Mouse (Mus musculus): Measurements from ENCODE around the gene Grm8. TPM values are rescaled to one million over a fixed set of nuclear protein-coding genes. Genes with fewer than 3 reads are reported as not detected.

Gene Grm8
- polyA plus RNA-seq, 1 experiment from 2014 or later = 0.31 TPM

DNA sequence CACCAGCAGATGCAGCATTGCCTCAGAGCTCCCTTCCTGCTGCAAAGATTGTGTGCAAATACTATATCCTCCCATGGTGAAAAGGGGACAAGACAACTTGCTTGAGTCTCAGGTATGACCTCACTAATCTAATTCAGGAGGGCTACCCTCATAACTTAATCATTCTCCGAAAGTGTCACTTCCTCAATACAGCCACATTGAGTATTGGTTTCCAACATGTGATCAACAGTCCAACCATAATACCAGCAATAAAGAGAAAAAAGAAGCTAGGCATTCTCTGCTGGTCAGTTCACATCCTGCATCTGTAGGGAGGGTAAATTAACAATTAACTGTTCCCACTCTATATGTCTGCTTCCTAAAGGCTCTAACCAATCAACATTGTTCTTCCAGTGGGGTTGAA is 94.2 kb downstream of the Grm8 start:
- no peak for ATAC-seq (ENCODE audit: insufficient number of reproducible peaks, insufficient read depth, low FRiP score, low read depth)
- Histone ChIP-seq H3K27ac (replicated peaks in 1 of 2; ENCODE audit: control insufficient read depth in 1 of 2, insufficient read depth in 1 of 2, low read depth in 2 of 2, low read length in 2 of 2) (no peak overlapping the region), H3K4me3 (ENCODE audit: control insufficient read depth in 1 of 2, insufficient read depth in 1 of 2, low read depth in 1 of 2, low read length in 2 of 2) (no peak overlapping the region), H3K27me3 (ENCODE audit: control insufficient read depth, insufficient read depth, low read length) (no peaks in the 10 kb centered on the region), H3K36me3 (ENCODE audit: control insufficient read depth, insufficient read depth, low read length) (no peaks in the 10 kb centered on the region), H3K9ac (ENCODE audit: low read length) (no peak overlapping the region), H3K4me2 (ENCODE audit: low read length) (no peak overlapping the region), H3K4me1 (ENCODE audit: control insufficient read depth in 2 of 2, insufficient read depth in 2 of 2, low read length in 2 of 2) (no peaks in the 10 kb centered on the region), H3K9me3 (ENCODE audit: control insufficient read depth, low read length) (no peaks in the 10 kb centered on the region)
- WGBS = 81% methylated on average over 1 of the region's 1 CpGs

GRCm38 (mm10) chr6:28032006-28032405 is 103.0 kb downstream of the Grm8 start:
- Histone ChIP-seq H3K27ac (replicated peaks in 1 of 2; ENCODE audit: control insufficient read depth in 1 of 2, insufficient read depth in 1 of 2, low read depth in 2 of 2, low read length in 2 of 2) (no peak overlapping the region), H3K4me2 (ENCODE audit: low read length) (no peak overlapping the region), H3K9ac (ENCODE audit: low read length) (no peak overlapping the region), H3K27me3 (ENCODE audit: control insufficient read depth, insufficient read depth, low read length) (no peaks in the 10 kb centered on the region), H3K4me1 (ENCODE audit: control insufficient read depth in 2 of 2, insufficient read depth in 2 of 2, low read length in 2 of 2) (no peaks in the 10 kb centered on the region), H3K4me3 (ENCODE audit: control insufficient read depth in 1 of 2, insufficient read depth in 1 of 2, low read depth in 1 of 2, low read length in 2 of 2) (no peak overlapping the region), H3K36me3 (ENCODE audit: control insufficient read depth, insufficient read depth, low read length) (no peaks in the 10 kb centered on the region), H3K9me3 (ENCODE audit: control insufficient read depth, low read length) (no peaks in the 10 kb centered on the region)
- WGBS = 80% methylated on average over 4 of the region's 4 CpGs
- ATAC-seq (ENCODE audit: insufficient number of reproducible peaks, insufficient read depth, low FRiP score, low read depth) = no peak

DNA sequence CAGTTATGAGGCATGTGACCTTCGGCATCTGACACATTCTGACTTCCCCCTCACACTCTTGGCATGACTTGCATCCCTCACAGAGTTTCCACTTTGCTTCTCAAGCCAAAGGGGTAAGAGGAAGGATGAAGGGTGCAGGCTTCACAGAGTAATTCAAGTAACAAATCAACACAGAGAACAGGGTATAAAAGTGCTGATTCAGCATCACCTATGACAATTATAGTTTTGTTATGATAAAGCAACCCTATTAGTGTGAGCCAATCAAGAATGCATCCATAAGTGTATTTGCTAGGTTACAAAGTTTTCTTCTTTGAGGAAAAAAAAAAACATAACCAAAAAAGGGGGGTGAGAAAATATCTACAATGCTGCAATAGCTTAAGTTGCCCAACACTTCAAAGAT is 117.3 kb downstream of the Grm8 start:
- Histone ChIP-seq H3K36me3 (ENCODE audit: control insufficient read depth, insufficient read depth, low read length) (no peaks in the 10 kb centered on the region), H3K4me2 (ENCODE audit: low read length) (no peak overlapping the region), H3K4me3 (ENCODE audit: control insufficient read depth in 1 of 2, insufficient read depth in 1 of 2, low read depth in 1 of 2, low read length in 2 of 2) (no peak overlapping the region), H3K27ac (replicated peaks in 1 of 2; ENCODE audit: control insufficient read depth in 1 of 2, insufficient read depth in 1 of 2, low read depth in 2 of 2, low read length in 2 of 2) (no peak overlapping the region), H3K4me1 (ENCODE audit: control insufficient read depth in 2 of 2, insufficient read depth in 2 of 2, low read length in 2 of 2) (no peaks in the 10 kb centered on the region), H3K27me3 (ENCODE audit: control insufficient read depth, insufficient read depth, low read length) (no peaks in the 10 kb centered on the region), H3K9ac (ENCODE audit: low read length) (no peak overlapping the region), H3K9me3 (ENCODE audit: control insufficient read depth, low read length) (no peaks in the 10 kb centered on the region)
- WGBS = 75% methylated on average over 1 of the region's 1 CpGs
- ATAC-seq (ENCODE audit: insufficient number of reproducible peaks, insufficient read depth, low FRiP score, low read depth) = no peak

DNA sequence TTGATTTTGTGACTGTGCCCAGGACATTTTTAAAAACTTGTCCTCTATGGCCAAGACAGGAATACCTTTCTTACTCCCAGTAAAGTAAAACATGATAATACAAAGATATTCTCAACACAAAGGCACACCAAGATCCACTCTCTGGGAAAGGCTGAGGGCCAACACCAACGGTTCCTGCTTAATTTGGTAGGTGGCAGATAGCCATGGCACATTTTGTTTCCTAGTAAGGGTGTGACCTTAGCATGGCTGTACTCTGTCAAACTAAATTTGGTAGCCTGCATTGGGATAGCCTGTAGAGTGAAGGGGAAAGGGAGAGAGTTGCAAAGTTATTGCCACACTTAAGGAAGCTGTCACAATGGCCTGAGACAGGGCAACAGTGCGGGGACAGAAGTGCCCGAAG is 128.0 kb downstream of the Grm8 start:
- no peak overlapping the region for H3K4me3 ChIP-seq (ENCODE audit: control insufficient read depth in 1 of 2, insufficient read depth in 1 of 2, low read depth in 1 of 2, low read length in 2 of 2)

GRCm38 (mm10) chr6:27997250-27997649 is 137.7 kb downstream of the Grm8 start:
- ATAC-seq (ENCODE audit: insufficient number of reproducible peaks, insufficient read depth, low FRiP score, low read depth) = no peak

More for the DNA sequence above, 128.0 kb downstream of the Grm8 start:
- Histone ChIP-seq H3K9ac (ENCODE audit: low read length) (no peak overlapping the region), H3K36me3 (ENCODE audit: control insufficient read depth, insufficient read depth, low read length) (no peaks in the 10 kb centered on the region), H3K4me1 (ENCODE audit: control insufficient read depth in 2 of 2, insufficient read depth in 2 of 2, low read length in 2 of 2) (no peaks in the 10 kb centered on the region), H3K27ac (replicated peaks in 1 of 2; ENCODE audit: control insufficient read depth in 1 of 2, insufficient read depth in 1 of 2, low read depth in 2 of 2, low read length in 2 of 2) (no peak overlapping the region), H3K4me2 (ENCODE audit: low read length) (no peak overlapping the region), H3K9me3 (ENCODE audit: control insufficient read depth, low read length) (no peaks in the 10 kb centered on the region), H3K27me3 (ENCODE audit: control insufficient read depth, insufficient read depth, low read length) (no peaks in the 10 kb centered on the region)
- 68% methylated on average over 3 of the region's 3 CpGs for WGBS
- ATAC-seq (ENCODE audit: insufficient number of reproducible peaks, insufficient read depth, low FRiP score, low read depth) = no peak

GRCm38 (mm10) chr6:27991241-27991640 is 143.7 kb downstream of the Grm8 start:
- Histone ChIP-seq H3K27ac (replicated peaks in 1 of 2; ENCODE audit: control insufficient read depth in 1 of 2, insufficient read depth in 1 of 2, low read depth in 2 of 2, low read length in 2 of 2) (no peak overlapping the region), H3K9me3 (ENCODE audit: control insufficient read depth, low read length) (no peaks in the 10 kb centered on the region), H3K36me3 (ENCODE audit: control insufficient read depth, insufficient read depth, low read length) (no peaks in the 10 kb centered on the region), H3K4me3 (ENCODE audit: control insufficient read depth in 1 of 2, insufficient read depth in 1 of 2, low read depth in 1 of 2, low read length in 2 of 2) (no peak overlapping the region), H3K9ac (ENCODE audit: low read length) (no peak overlapping the region), H3K27me3 (ENCODE audit: control insufficient read depth, insufficient read depth, low read length) (no peaks in the 10 kb centered on the region), H3K4me2 (ENCODE audit: low read length) (no peak overlapping the region), H3K4me1 (ENCODE audit: control insufficient read depth in 2 of 2, insufficient read depth in 2 of 2, low read length in 2 of 2) (no peaks in the 10 kb centered on the region)
- WGBS = 83% methylated on average over 4 of the region's 4 CpGs
- ATAC-seq (ENCODE audit: insufficient number of reproducible peaks, insufficient read depth, low FRiP score, low read depth) = no peak

More at GRCm38 (mm10) chr6:27997250-27997649, 137.7 kb downstream of the Grm8 start:
- H3K27me3 ChIP-seq (ENCODE audit: control insufficient read depth, insufficient read depth, low read length) = no peaks in the 10 kb centered on the region
- no peaks in the 10 kb centered on the region for H3K4me1 ChIP-seq (ENCODE audit: control insufficient read depth in 2 of 2, insufficient read depth in 2 of 2, low read length in 2 of 2)
- no peak overlapping the region for H3K4me3 ChIP-seq (ENCODE audit: control insufficient read depth in 1 of 2, insufficient read depth in 1 of 2, low read depth in 1 of 2, low read length in 2 of 2)
- WGBS = 77% methylated on average over 2 of the region's 2 CpGs
- H3K9ac ChIP-seq (ENCODE audit: low read length) = no peak overlapping the region
- no peaks in the 10 kb centered on the region for H3K9me3 ChIP-seq (ENCODE audit: control insufficient read depth, low read length)
- H3K27ac ChIP-seq (replicated peaks in 1 of 2; ENCODE audit: control insufficient read depth in 1 of 2, insufficient read depth in 1 of 2, low read depth in 2 of 2, low read length in 2 of 2) = no peak overlapping the region
- H3K4me2 ChIP-seq (ENCODE audit: low read length) = no peak overlapping the region
- no peaks in the 10 kb centered on the region for H3K36me3 ChIP-seq (ENCODE audit: control insufficient read depth, insufficient read depth, low read length)

- WGBS = 80% methylated on average over 3 of the region's 3 CpGs
- no peaks in the 10 kb centered on the region for H3K27me3 ChIP-seq (ENCODE audit: control insufficient read depth, insufficient read depth, low read length)
- H3K27ac ChIP-seq (replicated peaks in 1 of 2; ENCODE audit: control insufficient read depth in 1 of 2, insufficient read depth in 1 of 2, low read depth in 2 of 2, low read length in 2 of 2) = no peak overlapping the region
- H3K4me3 ChIP-seq (ENCODE audit: control insufficient read depth in 1 of 2, insufficient read depth in 1 of 2, low read depth in 1 of 2, low read length in 2 of 2) = no peak overlapping the region
- no peak overlapping the region for H3K9ac ChIP-seq (ENCODE audit: low read length)
- no peak overlapping the region for H3K4me2 ChIP-seq (ENCODE audit: low read length)
- H3K9me3 ChIP-seq (ENCODE audit: control insufficient read depth, low read length) = no peaks in the 10 kb centered on the region
- no peak for ATAC-seq (ENCODE audit: insufficient number of reproducible peaks, insufficient read depth, low FRiP score, low read depth)
- no peaks in the 10 kb centered on the region for H3K4me1 ChIP-seq (ENCODE audit: control insufficient read depth in 2 of 2, insufficient read depth in 2 of 2, low read length in 2 of 2)
- H3K36me3 ChIP-seq (ENCODE audit: control insufficient read depth, insufficient read depth, low read length) = no peaks in the 10 kb centered on the region
These were observed 152.4 kb downstream of the Grm8 start for GRCm38 (mm10) chr6:27982598-27982997.

GRCm38 (mm10) chr6:27982021-27982420 is 153.0 kb downstream of the Grm8 start:
- ATAC-seq (ENCODE audit: insufficient number of reproducible peaks, insufficient read depth, low FRiP score, low read depth) = no peak
- no peaks in the 10 kb centered on the region for H3K27me3 ChIP-seq (ENCODE audit: control insufficient read depth, insufficient read depth, low read length)

More at GRCm38 (mm10) chr6:27982021-27982420, 153.0 kb downstream of the Grm8 start:
- Histone ChIP-seq H3K36me3 (ENCODE audit: control insufficient read depth, insufficient read depth, low read length) (no peaks in the 10 kb centered on the region), H3K9ac (ENCODE audit: low read length) (no peak overlapping the region), H3K9me3 (ENCODE audit: control insufficient read depth, low read length) (no peaks in the 10 kb centered on the region), H3K27ac (replicated peaks in 1 of 2; ENCODE audit: control insufficient read depth in 1 of 2, insufficient read depth in 1 of 2, low read depth in 2 of 2, low read length in 2 of 2) (no peak overlapping the region), H3K4me3 (ENCODE audit: control insufficient read depth in 1 of 2, insufficient read depth in 1 of 2, low read depth in 1 of 2, low read length in 2 of 2) (no peak overlapping the region), H3K4me1 (ENCODE audit: control insufficient read depth in 2 of 2, insufficient read depth in 2 of 2, low read length in 2 of 2) (no peaks in the 10 kb centered on the region), H3K4me2 (ENCODE audit: low read length) (no peak overlapping the region)
- WGBS = 15% methylated on average over 1 of the region's 1 CpGs

Measured in heart, embryonic 14.5 days (tissue).